Mouse (Mus musculus): Measurements from ENCODE around the gene Cdhr5.

DNA sequence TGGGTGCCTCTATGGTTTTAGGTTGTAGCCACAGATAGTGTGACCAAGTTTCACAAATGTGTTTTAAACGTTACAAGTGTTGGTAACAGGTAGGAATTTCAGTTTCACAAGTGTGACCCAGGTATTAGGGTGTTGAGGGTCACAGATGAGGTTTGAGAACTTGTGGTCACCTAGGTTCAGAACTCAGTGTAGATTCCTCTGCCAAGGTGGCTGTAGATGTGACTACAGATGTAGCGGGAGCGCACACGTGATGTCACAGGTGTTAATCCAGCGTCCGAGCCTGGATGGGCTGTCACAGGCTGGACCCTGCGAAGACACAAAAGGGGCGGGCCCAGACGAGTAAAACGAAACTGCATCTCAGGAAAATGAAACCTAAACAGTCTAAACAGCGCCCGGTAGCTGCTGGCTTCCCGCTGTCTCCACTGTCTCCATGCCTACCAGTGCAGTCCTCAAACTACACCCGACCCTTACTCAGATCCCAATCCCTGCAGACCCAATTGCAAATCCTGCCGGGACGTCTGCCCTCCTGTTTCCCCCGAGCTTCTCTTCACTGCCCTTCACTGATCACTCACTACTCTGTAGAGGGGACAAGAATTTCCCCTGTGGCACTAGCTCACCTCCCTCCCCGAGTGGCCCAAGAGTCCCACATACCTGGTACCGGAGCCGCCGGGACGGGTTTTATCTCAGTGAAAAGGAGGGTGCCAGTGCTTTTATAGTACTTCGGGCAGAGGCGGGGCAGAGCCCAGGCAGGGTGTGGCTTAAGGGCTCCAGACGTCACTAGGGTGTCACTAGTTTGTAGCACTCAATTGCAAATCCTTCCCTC is 10.6 kb downstream of the Cdhr5 start, which contains the start of gene Irf7:
- TF ChIP-seq CTCF (IDR thresholded peaks at IDR 0.05; ENCODE audit: low read depth), result no peak
- TF ChIP-seq EP300 (IDR thresholded peaks at IDR 0.05; ENCODE audit: low read depth), result no peak

Measured in liver, postnatal 0 days (tissue).